Mouse (Mus musculus): ENCODE results near the gene Trim16. TPM values are rescaled to one million over a fixed set of nuclear protein-coding genes. Genes with fewer than 3 reads are reported as not detected.

Gene Trim16
- polyA plus RNA-seq, 1 experiment from 2014 or later, result 6.8 TPM

DNA sequence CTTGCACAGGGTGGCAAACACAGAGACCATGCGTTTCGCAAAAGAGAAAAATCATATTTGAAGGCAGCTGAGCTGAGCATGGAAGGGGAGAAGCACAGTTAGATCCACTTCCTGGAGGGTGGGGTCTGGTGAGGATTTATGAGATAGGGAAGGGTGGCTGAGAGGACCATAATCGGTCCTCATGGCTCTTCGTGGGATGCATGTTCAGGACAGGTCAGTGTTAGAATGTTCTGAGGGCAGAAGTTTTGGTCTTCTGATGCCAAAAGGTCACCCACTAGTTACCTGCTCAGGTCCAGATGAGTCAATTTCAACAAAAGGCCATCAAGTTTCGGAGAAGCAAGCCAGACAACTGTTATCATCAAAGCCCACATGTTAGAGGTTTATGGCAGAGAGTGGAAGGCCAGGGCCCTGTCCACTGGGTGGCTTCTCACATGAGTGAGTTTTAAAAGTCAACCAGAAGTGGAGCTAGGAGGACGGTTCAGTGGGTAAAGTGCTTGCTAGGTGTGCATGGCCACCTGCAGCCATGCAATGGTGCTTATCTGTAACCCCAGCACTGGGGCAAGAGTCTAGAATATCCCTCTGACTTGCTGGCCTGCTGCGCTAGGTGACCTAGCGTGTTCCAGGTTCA, 858 bp upstream of the Trim16 start:
- H3K27me3 ChIP-seq, result no peaks in the 10 kb centered on the region
- H3K27ac ChIP-seq, result no peak overlapping the region
- no peaks in the 10 kb centered on the region for H3K36me3 ChIP-seq
- H3K4me3 ChIP-seq, result no peak overlapping the region
- no peak for ATAC-seq (ENCODE audit: low FRiP score)
- no peak overlapping the region for H3K9ac ChIP-seq
- H3K9me3 ChIP-seq, result no peaks in the 10 kb centered on the region
- 91% methylated on average over 8 of the region's 8 CpGs for whole genome bisulfite sequencing
- H3K4me1 ChIP-seq (replicated peaks), result peaks cover 14% of the 10 kb centered on the region
- no peak overlapping the region for H3K4me2 ChIP-seq

DNA sequence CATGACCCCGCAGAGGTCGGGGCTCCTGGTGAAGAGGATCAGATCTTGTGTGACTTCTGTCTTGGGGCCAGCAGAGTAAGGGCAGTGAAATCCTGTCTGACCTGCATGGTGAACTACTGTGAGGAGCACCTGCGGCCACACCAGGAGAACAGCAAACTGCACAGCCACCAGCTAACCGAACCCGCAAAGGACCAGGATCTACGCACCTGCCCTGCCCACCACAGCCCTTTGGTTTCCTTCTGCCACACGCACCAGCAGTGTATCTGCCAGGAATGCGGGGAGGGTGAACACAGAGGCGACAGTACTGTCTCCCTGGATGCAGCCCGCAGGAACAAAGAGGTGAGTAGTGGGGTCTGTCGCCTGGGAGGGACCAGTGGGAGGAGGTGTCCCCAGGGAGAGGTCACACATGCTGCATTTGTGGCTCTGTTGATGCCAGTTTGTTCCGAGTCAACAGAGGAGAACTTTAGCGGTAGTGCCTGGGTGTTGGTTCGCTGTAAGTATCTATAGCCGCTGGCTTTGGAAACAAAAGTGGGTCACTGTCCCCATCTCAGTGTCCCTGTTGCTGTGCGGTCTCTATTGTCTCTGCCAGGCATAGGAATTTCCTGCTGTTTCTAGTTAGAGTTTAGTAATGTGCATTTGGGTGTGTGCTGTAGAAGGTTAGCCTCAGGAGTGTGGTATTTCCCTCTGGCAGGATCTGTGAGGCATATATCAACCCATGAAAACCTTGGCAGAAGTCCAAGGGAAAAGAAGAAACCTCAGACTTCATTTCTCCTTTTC, 818 bp downstream of the Trim16 start:
- Histone ChIP-seq H3K4me1 (replicated peaks) (peaks cover 14% of the 10 kb centered on the region), H3K27ac (peak overlapping the region; percentile 74), H3K4me3 (peak overlapping the region; percentile 45), H3K9ac (peak overlapping the region; percentile 70), H3K27me3 (no peaks in the 10 kb centered on the region), H3K4me2 (peak overlapping the region; percentile 72), H3K36me3 (no peaks in the 10 kb centered on the region), H3K9me3 (no peaks in the 10 kb centered on the region)
- 17% methylated on average over 16 of the region's 16 CpGs for WGBS
- ATAC-seq (ENCODE audit: low FRiP score), result peak; percentile 61

DNA sequence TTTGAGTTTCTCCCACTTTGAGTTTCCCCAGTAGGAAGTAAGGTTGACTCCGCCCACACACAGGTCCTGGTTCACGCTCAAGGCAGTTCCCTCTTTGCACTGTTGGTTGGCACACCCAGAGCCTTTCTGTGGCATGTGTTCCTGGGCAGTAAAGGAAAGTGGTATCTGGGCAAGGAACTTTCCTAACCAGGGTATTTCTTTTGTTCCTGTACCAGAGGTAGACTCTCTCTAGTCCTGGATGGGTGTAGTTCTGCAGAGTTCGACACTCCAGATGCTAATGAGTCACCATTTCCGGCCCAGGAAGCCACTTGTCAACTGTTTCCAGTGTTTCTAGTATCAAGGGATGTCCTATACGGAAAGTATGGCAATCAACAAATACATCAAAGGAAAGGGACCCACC, 1.9 kb downstream of the Trim16 start:
- Histone ChIP-seq H3K9ac (no peak overlapping the region), H3K27ac (no peak overlapping the region), H3K9me3 (no peaks in the 10 kb centered on the region), H3K4me1 (replicated peaks) (peaks cover 14% of the 10 kb centered on the region), H3K4me3 (peak overlapping the region; percentile 17), H3K4me2 (peak overlapping the region; percentile 18), H3K36me3 (no peaks in the 10 kb centered on the region), H3K27me3 (no peaks in the 10 kb centered on the region)
- ATAC-seq (ENCODE audit: low FRiP score), result no peak
- 81% methylated on average over 5 of the region's 5 CpGs for WGBS

DNA sequence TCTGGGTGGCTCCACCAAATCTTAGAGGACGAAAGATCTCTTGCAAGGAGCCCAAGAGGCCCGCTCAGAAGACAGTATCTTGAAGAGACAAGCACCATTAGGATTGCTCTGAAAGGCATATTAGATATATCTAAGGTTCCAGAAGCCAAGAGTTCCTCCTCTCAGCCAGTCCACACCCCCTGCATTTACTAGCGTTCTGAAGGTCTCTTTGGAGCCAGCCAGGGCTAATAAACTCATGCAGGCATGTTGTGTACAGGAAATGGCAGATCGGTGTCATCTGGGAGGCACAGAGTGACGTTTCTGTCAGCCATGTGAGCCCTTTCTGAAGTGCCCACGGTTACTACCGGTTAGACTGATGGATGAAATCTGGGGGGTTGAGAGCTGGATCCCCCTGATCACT, 4.2 kb downstream of the Trim16 start:
- H3K27me3 ChIP-seq, result no peaks in the 10 kb centered on the region
- peaks cover 14% of the 10 kb centered on the region for H3K4me1 ChIP-seq (replicated peaks)
- no peak for ATAC-seq (ENCODE audit: low FRiP score)
- no peak overlapping the region for H3K4me2 ChIP-seq
- H3K9ac ChIP-seq, result no peak overlapping the region
- no peaks in the 10 kb centered on the region for H3K9me3 ChIP-seq
- H3K36me3 ChIP-seq, result no peaks in the 10 kb centered on the region
- H3K27ac ChIP-seq, result no peak overlapping the region
- WGBS, result 86% methylated on average over 7 of the region's 7 CpGs
- no peak overlapping the region for H3K4me3 ChIP-seq

DNA sequence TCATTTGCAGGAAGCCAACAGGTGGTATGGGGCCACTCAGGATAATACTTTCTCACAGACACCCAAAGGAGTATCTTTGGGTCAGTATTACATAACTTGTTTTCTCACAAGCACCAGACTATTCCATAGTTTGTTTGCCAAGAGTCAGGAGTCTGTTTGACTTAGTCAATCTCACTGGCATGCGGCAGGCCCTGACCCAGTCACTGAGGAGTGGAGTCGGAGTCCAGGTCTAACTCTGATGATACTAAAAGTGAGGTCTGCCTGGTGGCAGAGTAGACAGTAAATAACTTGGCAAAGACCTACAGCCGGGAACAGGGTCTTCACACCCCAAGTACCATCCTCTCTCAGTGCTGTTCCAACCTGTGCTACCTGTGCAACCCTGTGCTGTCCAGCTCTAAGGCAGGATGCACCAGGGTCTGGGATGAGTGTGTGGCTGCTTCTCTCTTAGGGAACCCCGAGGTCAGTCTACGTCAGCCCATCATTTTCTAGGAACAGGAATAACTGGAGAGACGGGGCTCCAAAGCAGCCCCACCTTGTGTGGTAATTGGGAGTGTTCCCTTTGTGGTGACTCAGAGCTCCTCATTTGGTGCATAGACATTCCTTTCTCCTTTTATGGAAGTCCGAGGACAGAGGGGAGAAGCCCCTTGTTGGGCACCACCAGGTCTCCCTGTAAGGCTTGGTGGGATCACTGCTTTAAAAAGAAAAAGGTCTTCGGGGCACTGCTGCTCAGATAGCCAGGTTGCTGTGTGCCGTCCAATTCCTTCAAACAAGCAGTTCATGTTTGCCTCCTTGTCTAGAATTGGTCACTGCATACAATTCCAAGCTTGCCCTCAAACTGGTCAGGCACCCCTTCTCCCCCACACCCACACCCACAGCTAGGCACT, 5.4 kb downstream of the Trim16 start:
- no peaks in the 10 kb centered on the region for H3K9me3 ChIP-seq
- no peak overlapping the region for H3K9ac ChIP-seq
- 86% methylated on average over 9 of the region's 9 CpGs for WGBS
- no peak for ATAC-seq (ENCODE audit: low FRiP score)
- no peaks in the 10 kb centered on the region for H3K27me3 ChIP-seq
- no peaks in the 10 kb centered on the region for H3K36me3 ChIP-seq
- no peak overlapping the region for H3K4me3 ChIP-seq
- peaks cover 7% of the 10 kb centered on the region for H3K4me1 ChIP-seq (replicated peaks)
- no peak overlapping the region for H3K4me2 ChIP-seq
- no peak overlapping the region for H3K27ac ChIP-seq

DNA sequence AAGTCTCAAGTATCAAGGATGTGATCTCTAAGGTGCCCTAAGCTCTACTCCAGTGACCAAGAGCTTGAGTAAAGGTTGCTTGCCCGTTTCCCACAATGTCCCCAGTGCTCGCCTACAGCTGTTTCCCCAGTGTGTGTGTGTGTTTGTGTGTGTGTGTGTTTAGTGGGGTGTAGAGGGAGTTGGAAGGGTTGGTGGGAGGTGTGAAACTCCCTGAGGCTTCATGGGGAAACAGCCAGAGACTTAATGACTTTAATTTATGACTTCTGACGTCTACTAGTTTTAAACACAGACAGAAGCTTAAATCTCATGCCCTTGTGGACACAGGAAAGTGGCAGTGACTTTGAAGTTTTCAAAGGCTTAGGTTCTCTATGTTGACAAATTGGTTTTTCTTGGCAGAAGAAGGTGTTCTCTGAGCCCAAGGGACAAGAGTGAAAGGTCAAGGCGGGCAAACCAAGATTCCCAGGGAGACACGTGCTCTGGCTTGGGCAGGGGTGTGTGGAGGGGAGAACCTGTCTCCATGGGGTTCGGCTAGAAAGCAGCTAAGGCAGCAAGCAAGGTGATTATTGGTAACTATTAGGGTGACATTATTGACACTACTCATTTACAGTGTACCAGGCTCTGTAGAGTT, 6.2 kb downstream of the Trim16 start:
- no peak for ATAC-seq (ENCODE audit: low FRiP score)
- Histone ChIP-seq H3K9me3 (no peaks in the 10 kb centered on the region), H3K4me3 (no peak overlapping the region), H3K4me2 (no peak overlapping the region), H3K27me3 (no peaks in the 10 kb centered on the region), H3K36me3 (no peaks in the 10 kb centered on the region), H3K9ac (no peak overlapping the region), H3K27ac (no peak overlapping the region), H3K4me1 (replicated peaks) (no peaks in the 10 kb centered on the region)
- 81% methylated on average over 6 of the region's 6 CpGs for WGBS

DNA sequence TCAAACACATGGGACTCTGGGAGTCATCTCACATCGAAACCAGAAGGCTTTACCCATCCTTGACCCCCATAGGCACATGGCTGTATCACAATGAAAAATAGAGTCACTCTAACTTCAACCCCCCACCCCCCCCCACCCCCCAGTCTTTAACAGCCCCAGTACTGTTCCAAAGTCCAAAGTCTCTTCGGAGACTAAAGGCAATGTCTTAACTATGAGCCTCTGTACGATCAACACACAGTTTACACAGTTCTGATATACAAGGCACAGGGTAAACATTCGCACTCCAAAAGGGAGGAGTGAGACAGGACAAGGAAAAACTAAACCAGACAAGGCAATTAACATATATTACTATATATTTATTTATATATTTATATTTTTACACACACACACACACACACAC, 7.1 kb downstream of the Trim16 start:
- WGBS, result 95% methylated on average over 4 of the region's 4 CpGs
- Histone ChIP-seq H3K27ac (no peak overlapping the region), H3K4me3 (no peak overlapping the region), H3K4me1 (replicated peaks) (no peaks in the 10 kb centered on the region), H3K9me3 (no peaks in the 10 kb centered on the region), H3K36me3 (no peaks in the 10 kb centered on the region), H3K9ac (no peak overlapping the region), H3K4me2 (no peak overlapping the region), H3K27me3 (no peaks in the 10 kb centered on the region)
- no peak for ATAC-seq (ENCODE audit: low FRiP score)

DNA sequence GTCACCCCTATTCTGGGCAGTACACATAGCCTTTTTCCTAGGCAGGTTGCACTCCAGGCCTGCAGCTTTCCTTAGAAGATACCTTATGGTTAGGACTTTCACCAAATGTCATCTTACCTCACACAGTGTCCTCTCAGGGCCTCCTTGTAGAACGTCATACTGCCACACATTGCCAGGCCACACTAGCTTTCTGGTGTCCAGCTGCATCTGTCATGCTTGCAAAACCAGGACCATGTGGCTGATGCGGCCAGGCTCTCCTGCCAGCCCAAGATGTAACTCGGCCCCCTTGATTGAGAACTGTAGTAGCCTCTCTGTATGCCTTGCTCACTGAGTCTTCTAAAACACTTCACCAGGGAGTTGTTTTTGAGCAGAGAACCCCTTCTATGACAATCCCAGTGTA, 7.9 kb downstream of the Trim16 start:
- no peaks in the 10 kb centered on the region for H3K27me3 ChIP-seq
- H3K9me3 ChIP-seq, result no peaks in the 10 kb centered on the region
- no peak overlapping the region for H3K9ac ChIP-seq
- no peak overlapping the region for H3K27ac ChIP-seq
- no peak for ATAC-seq (ENCODE audit: low FRiP score)
- no peak overlapping the region for H3K4me2 ChIP-seq
- H3K4me3 ChIP-seq, result no peak overlapping the region
- H3K4me1 ChIP-seq (replicated peaks), result no peaks in the 10 kb centered on the region
- WGBS, result 86% methylated on average over 3 of the region's 3 CpGs
- H3K36me3 ChIP-seq, result no peaks in the 10 kb centered on the region

DNA sequence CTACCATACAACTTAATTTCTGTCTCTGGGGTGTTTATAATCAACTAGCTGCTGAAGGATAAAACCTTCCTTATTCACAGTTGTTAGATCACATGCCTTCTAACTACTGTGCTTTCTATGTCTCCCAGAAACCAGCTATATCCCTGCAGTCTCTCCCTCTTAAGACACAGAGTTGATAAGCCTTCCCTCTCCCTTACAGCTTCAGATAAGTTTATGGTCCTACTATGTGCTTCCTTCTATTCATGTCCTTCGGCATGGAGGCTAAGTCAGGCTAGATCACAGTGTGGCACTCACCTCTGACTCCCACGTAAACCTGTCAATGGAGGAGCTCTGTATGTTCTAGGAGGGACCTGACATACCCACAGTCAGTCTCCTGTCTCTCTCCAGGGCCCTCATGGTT, 10.4 kb downstream of the Trim16 start:
- H3K36me3 ChIP-seq, result no peaks in the 10 kb centered on the region
- no peaks in the 10 kb centered on the region for H3K9me3 ChIP-seq
- no peak overlapping the region for H3K4me2 ChIP-seq
- WGBS, result 84% methylated on average over 2 of the region's 2 CpGs
- H3K27me3 ChIP-seq, result no peaks in the 10 kb centered on the region
- no peak overlapping the region for H3K27ac ChIP-seq
- H3K9ac ChIP-seq, result no peak overlapping the region
- no peak for ATAC-seq (ENCODE audit: low FRiP score)
- H3K4me3 ChIP-seq, result no peak overlapping the region
- H3K4me1 ChIP-seq (replicated peaks), result no peaks in the 10 kb centered on the region

DNA sequence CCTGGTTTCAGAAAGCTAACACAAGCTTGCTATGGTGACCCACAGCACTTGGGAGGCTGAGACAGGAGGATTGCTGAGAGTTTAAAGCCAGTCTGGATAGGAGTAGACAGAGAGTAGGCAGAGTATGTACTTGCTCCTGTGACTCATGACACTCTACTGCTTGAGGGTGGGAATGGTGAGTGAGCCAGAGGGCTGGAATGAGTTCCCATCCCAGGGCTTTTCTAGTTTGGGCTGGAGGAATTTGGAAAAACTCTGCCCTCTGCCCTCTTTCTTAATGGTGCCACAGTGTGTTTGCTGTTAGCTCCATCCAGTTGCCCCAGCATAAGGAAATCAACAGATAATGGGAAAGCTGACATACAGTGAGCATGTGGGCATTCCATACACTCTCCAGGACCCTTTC, 11.9 kb downstream of the Trim16 start:
- H3K36me3 ChIP-seq, result peaks cover 3% of the 10 kb centered on the region; the same call in 1 of the 2 replicates
- no peak for ATAC-seq (ENCODE audit: low FRiP score)
- no peak overlapping the region for H3K27ac ChIP-seq
- H3K4me1 ChIP-seq (replicated peaks), result no peaks in the 10 kb centered on the region
- H3K4me2 ChIP-seq, result no peak overlapping the region
- no peaks in the 10 kb centered on the region for H3K27me3 ChIP-seq
- no peak overlapping the region for H3K4me3 ChIP-seq
- no peaks in the 10 kb centered on the region for H3K9me3 ChIP-seq
- no peak overlapping the region for H3K9ac ChIP-seq

DNA sequence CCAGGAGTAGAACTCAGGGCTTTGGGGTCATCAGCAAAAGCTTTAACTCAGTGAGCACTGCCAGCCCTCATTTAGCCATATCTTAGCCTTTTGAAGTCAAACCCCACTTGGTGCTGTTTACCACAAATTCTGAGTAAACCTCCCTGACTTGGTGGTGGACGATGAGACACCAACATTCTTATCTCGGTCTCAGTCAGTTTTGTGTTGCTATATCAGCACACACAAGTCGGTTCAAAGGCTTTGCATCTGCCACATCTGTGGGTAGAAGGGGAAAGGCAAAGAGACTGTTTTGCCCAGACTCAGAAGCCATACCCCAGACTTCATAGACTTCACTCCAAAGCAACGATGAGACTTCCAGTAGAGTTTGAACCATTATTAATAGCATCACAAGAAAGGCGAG, 24.5 kb downstream of the Trim16 start:
- H3K4me1 ChIP-seq (replicated peaks), result 0 out of 2 replicates have a peak, but pooled peaks cover 3% of the 10 kb centered on the region
- no peak overlapping the region for H3K27ac ChIP-seq
- H3K4me2 ChIP-seq, result no peak overlapping the region
- peaks cover 8% of the 10 kb centered on the region for H3K36me3 ChIP-seq
- no peak overlapping the region for H3K9ac ChIP-seq
- 92% methylated on average over 5 of the region's 5 CpGs for WGBS
- no peak overlapping the region for H3K4me3 ChIP-seq
- H3K9me3 ChIP-seq, result no peaks in the 10 kb centered on the region
- no peaks in the 10 kb centered on the region for H3K27me3 ChIP-seq
- no peak for ATAC-seq (ENCODE audit: low FRiP score)

DNA sequence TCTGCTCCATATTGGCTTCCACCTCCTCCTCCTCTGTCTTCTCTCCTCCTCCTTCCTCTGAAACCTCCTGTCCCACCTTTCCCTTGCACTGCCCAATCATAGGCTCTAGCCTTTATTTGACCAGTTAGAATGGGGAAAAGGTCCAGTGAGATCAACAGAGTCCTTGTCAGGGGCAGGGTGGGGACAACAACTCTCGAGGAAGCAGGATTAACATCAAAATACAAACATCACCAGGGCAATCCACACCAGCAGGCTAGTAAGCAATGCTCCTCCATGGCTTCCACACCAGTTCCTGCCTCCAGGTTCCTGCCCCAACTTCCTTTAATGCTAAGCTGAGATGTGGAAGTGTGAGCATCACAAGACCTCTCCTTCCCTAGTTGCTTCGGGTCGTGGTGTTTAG, 25.7 kb downstream of the Trim16 start:
- no peak overlapping the region for H3K4me2 ChIP-seq
- no peaks in the 10 kb centered on the region for H3K27me3 ChIP-seq
- H3K9ac ChIP-seq, result no peak overlapping the region
- H3K27ac ChIP-seq, result no peak overlapping the region
- 80% methylated on average over 3 of the region's 3 CpGs for WGBS
- peaks cover under 1% of the 10 kb centered on the region; the same call in 1 of the 2 replicates for H3K36me3 ChIP-seq
- H3K4me1 ChIP-seq (replicated peaks), result 0 out of 2 replicates have a peak, but pooled peaks cover 3% of the 10 kb centered on the region
- H3K9me3 ChIP-seq, result no peaks in the 10 kb centered on the region
- ATAC-seq (ENCODE audit: low FRiP score), result no peak
- H3K4me3 ChIP-seq, result no peak overlapping the region

Data from hindbrain, embryonic 13.5 days (tissue).